Mouse (Mus musculus) megakaryocyte-erythroid progenitor cell, adult 5-6 weeks (primary cell): ENCODE results near the gene 9230102O04Rik. TPM values are rescaled to one million over a fixed set of nuclear protein-coding genes. Genes with fewer than 3 reads are reported as not detected.

Source experiments
- ATAC-seq: replicated peaks from 2 replicates; pipeline ENCODE4 v1.8.0; 2016; ENCODE audit warnings: mild to moderate bottlenecking, inconsistent platforms; ENCODE audit not compliant: severe bottlenecking, poor library complexity, low FRiP score, low TSS enrichment
- total RNA-seq, 2 experiments: library from RNA; stranded (forward) in 1 of 2; stranded (reverse) in 1 of 2; fragments of 200-1000, 215-1000 nt in 1 of 2; fragments of >200 nt in 1 of 2; fragmentation: Nextera tagmentation in 1 of 2; gene quantifications; 2 replicates each; pipeline ENCODE4 v1.2.3; 2014 to 2017

Gene 9230102O04Rik
- total RNA-seq (2014; fragmentation: Nextera tagmentation): not detected in 2 replicates
- total RNA-seq (2017): not detected in 2 replicates

DNA sequence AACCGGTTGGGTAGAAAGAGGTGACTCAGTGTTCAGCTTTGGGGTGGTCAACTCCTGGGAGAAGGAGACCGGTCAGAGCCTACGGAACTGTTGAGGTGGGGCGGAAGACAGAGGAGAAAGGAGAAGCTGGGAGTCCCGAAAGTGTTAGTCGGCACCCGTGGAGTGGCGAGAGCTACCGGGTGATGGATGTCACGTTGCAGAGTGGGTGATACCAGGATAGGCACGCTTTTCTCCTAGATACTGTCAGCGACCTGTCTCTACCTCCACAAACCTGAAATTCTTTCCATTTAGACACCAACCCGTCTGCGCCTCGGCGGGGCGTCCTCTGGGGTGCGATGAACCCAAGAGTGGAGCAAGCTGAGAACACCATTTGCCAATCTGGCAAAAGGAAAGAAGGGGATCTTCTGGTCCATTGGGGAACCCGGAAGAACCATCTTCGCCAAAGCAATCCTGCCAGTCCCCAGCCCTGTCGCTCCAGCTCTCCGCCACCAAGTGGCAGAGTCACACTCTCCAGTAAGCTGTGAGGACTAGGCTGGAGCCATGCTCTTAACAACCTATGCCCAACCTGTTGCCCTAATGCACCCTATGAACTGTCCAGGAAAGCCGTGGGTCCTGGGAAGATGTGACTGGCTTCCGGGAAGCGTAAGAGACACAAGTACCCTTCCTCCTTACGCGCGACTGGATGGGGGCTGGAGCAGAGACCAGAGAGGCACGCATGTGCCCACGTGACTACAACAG, at the start of gene 9230102O04Rik:
9230102O04Rik (minus strand) TSS at position 628 of the 738 bp plus-strand sequence.
- peak; percentile 87 for ATAC-seq

DNA sequence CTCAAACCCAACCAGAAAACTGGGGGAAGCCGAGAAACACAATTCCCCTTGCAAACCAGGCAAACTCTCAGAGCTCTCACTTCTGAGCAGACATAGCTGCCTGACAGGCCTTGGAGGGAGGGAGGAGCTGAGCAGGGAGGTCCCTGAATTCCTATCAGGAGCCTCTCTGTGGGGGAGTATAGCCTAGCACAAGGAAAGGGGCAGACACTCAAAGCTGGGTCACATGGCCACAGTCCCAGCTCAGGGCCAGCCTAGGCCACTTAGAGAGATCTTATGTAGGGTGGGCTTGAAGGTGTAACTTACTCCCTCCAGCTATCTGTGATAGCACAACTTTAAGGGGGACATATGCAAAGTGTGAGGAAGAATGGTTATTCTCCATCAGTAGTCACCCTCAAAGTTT, 46.6 kb upstream of the 9230102O04Rik start:
- ATAC-seq: no peak

DNA sequence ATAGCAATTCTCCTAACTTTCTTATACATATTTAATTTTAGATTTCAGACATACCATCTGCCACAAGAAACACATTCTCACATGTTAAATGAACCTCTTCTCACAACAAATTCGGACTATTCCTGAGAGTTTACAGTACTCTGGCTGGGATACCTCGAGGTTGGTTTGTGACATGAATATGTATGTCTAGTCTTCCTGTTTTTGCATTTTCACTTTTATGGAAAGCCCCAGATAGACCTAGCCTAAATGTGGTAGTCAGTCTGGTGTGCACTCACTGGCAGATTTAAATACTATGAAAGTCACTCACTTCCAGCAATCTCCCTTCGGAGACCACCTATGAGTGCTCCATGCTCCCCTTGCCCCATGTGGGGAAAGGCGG, 37.6 kb upstream of the 9230102O04Rik start:
- ATAC-seq: no peak

DNA sequence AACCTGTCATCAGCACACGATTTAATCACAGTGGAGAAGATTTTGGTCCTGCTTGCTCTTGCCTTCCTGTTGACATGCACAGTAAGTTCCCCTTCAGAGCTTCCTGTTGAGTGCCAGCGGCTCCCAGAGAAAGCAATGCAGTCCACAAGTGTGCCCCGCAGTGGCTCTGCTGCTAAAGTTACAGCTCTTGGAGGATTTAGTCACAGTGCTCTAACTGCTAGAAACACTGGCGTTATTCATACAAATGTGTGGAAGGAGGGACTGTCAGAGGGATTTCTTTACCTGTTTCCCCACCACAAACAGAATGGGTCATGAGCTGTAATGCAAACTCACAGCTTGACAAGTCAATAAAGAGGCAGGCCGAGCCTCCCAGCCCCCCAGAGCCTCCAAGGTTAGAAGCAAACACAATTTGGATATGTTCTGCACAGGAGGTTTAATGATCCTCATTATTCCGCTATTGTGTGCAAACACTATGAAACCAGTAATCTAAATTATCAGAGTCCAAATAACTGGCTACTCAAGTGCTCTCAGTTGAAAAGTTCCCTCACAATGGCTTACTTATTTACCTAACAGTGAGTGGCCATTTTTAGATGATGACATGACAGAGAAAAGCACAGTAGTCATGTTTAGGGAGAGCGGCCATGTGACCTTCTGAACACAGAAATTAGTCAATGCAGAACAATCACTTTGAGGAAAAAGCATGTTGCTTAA, 37.0 kb upstream of the 9230102O04Rik start:
- no peak for ATAC-seq

DNA sequence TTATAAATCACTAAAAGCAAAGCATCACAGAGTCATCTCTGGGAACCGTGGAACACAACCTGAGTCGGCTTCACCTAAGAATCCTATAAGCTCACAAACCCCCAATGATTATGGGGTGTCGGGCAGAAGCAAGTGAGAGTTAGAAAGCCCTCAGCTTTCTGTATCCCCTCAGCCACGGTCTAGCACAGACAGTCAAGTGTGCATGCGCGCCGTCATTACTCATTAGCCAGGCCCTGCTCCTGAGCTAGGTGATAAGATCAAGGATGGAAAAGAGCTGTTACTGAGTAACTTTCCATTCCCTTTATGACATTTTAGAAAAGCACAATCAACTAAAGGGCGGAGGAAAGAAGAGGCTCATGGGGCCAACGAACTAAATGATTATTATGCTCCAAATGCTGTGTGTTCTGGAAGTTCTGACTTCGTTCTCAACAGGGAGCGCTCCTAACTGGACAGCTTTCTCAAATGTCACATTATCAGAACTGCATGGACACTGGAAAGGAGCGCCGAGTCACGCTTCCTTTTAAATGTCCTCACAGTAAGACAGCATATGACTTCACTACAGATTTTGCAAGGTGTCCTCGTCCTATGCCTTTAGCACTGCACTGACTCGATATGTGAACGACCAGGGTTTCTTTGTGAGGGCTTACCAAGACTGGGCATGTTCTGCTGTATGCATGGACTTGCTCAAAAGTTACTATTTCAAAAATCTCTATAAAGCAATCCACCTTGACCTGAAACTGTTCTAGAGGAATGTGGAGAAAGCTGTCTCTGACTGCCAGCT, 29.5 kb upstream of the 9230102O04Rik start:
- ATAC-seq: no peak

DNA sequence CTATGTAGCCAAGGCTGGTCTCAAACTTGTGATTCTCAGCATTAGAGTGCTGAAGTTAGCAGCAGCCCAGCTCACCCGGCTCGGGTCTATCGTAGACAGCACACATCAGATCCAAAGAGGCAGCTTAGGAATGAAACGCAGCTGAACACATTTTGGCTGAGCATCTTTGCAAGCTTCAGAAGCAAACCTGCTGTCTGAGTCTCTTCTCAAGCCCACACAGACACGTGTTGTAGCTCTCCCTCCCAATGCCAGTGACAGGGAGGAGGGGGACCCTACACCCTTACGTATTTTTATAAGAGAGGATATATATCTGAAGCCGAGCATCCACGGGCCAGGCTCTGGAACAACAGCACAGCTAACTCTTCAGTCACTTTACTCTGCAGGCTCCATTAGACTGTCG, 28.3 kb upstream of the 9230102O04Rik start:
- ATAC-seq: no peak

DNA sequence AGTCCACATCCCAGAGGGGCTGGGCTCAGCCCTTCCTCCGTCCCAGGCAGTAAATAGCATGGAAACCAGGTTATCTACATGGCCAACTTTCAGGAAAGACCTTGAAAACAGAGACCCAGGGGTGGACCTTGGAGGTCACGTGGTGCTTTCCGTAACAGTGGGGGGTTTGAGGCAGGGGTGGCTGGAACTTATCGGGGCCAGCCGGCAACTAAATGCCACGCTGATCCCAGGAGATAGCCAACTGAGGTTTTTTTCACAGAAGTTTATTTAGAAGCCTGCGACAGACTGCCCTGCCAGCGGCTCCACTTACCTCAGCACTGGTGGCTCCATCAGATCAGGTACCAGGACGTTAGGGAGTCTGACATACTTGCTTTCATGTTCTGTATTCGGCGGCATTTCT, 16.7 kb upstream of the 9230102O04Rik start:
- ATAC-seq: peak; percentile 70

DNA sequence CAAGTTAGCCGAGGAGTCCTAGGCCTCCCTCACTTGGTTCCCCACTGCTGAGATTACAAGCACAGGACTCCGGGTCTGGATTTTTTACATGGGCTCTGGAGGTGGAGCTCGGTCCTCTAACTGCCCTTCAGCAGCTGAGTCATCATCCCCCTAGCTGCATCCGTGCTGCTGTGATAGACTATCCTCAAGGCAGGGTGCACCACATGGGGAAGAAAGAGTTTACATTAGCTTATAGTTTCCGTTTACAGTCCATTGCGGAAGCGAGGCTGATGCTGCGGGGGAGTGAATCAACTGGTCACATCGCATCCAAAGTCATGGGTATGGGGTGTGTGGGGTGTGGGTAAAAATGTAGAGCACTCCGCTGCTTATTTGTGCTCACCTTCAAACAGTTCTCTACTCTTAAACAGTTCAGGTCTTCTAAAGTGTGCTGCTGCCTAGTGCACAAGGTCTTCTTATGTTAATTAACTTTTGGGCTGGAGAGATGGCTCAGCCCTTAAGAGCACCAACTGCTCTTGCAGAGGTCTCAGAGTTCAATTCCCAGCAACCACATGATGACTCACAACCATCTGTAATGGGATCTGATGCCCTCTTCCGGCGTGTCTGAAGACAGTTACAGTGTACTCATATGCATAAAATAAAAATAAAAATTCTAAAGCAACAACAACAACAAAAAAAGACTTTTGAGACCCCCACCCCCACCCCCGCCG, 14.7 kb upstream of the 9230102O04Rik start:
- ATAC-seq: no peak

DNA sequence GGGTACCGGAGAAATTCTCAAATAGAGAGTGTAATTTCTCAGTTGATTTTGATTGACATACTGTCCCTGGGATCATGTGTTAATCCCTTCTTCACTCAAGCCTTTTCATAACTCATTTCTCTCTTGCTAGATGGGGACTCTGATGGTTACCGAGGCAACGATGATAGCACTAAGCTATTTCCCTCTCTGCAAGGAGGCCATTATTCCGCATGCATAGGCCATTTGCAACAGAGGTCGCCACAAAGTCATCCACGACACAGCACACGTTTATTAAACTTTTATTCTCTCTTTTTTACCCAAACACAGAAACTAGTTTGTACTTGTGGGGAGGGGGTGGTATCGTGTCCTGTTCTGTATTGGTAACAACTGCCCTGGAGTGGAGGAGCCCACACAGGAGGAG, 8.5 kb upstream of the 9230102O04Rik start:
- ATAC-seq: no peak

DNA sequence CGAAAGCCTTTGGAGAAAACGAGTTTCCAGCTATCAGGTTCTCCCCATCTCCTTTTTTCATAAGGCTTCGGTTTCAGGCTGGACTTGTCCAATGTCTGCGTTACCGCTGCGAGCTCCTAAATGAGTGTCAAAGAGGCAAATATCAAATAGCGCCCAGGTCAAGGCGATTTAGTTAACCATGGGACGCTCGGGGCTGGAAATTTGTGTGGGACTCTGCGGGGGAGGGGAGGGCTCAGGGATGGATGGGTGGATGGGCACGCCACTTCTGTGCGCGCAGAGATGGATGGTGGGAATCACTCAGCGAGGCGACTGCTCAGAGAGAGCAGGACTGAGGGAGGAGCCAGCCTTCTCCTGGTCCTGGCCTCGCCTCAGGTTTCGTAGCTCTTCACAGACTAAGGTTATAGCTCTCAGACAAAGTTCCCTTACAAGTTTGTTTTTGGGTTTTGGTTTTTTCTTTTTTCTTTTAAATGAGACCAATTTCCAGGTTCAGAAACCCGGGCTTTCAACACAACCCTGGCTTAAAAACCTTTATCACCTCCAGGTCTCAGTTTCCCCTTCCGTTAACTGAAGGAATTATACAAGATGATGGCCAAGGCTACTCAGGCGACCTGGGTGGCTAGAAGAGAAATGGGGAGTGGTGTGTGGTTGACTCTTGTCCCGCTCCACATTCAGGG, 6.9 kb upstream of the 9230102O04Rik start:
- no peak for ATAC-seq

DNA sequence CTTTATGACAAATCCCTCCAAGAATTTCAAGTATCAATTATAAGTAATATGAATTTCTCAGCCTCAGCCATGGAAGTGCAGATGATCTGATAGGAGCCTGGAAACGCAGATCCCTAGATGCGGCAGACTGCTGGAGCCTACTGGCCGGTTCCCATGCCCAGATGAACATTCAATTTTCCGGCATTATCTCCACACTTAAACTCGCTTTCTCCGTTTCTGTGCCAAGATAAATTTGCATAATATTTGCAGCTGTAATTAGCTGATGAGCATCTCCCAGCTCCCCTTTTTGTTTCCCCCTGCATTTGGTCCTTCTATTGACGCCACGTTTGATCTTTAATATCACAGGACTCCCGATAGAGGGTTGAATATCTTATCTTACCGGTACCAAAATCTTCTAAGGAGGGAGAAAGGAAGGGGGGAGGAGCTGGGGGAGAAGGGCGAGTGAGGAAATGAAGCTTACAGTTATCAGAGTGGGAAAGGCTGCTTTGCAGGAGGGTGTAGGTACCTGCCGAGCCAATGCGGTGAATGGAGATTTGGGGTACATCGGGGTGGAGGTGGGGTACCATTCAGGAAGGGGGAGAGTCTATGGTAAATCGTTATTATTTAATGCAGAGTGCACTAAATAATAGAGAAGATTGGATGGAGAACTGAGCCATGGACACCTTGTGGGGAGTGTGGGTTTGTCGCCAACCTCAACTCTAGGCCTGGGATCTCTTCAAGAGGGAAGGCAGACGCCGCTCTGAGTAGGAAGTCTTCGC, 5.7 kb upstream of the 9230102O04Rik start:
- ATAC-seq: no peak

DNA sequence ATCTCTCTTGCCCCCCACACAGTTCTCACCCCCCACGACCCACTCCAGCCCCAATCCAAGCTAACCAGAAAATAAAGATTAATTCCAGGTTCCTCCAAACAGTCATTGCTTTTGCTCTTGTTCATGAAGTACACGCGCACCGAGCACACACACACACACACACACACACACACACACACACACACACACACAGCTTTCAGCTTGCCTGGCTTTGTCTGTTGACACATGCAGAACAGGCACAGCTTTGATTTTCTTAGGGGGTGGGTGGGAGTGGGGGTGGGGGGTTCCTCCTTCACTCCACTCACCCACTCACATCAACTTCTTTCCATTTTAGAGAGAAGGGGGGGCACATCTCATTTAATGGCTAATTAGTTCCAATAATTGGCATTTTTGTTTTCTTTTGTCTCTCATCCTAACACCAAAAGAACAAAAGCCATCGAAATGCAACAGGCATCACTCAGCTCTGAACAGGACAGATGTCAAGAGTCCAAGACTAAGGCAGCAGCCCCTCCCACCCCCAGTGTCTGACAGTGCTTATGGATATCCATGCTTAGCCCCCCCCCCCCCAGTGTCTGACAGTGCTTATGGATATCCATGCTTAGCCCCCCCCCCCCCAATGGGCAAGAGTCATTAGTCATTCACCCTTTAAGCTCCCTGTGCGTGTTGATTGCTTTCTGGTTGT, 4.1 kb upstream of the 9230102O04Rik start:
- no peak for ATAC-seq

DNA sequence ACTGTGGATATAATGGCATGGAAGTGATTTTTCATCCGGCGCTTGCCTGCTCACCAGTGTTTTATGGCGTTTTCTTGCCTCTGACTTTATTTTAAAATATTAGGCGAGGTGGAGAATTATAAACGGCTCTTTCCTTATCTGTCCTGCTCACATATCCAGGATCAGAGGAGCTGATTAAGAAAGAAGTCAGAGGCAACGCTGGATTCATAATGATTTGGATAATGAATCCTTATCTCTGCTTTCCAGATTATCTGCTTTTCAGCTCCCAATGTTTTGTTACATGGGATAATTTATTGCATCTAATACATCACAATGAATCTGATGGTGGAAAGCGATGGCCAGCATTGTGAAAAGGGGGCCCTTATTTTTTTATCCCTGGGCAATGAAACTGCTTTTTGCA, 3.2 kb upstream of the 9230102O04Rik start:
- no peak for ATAC-seq

DNA sequence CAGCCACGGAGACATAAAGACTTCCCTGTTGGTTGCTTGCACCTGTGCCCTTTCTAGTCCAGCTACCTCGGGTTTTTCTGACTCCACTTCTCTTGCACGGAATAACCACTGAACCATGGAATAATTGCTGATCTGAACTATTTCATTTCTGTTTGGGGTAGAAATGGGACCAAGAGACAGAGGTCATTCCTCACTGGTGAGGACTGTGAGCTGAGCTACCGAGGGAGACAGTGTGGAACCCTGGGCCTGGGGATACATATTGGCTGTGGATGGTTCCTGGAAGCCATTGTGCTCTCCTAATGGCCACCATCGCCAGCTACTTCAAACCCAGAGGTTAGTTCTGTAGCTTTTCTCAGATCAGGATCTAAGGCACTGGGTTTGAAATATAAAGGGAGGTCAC, 1.6 kb upstream of the 9230102O04Rik start:
- ATAC-seq: no peak

DNA sequence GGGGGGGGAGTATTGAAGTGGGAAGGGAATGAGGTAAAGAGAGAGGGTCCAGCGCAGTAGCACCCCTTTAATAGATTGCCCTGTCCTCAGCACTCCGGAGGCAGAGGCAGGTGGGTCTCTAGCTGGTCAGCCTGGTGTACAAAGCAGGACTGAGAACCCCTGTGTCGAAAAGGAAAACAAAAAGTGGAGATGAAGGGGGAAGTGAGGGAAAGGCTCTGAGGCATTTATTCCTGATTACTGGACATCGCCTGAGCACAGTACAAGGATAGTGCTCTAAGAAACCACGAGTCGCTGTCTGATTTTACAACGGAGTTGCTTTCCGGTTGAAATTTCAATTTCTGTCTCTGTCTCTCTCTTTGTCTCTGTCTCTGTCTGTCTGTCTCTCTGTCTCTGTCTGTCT, 911 bp upstream of the 9230102O04Rik start:
- ATAC-seq: no peak

DNA sequence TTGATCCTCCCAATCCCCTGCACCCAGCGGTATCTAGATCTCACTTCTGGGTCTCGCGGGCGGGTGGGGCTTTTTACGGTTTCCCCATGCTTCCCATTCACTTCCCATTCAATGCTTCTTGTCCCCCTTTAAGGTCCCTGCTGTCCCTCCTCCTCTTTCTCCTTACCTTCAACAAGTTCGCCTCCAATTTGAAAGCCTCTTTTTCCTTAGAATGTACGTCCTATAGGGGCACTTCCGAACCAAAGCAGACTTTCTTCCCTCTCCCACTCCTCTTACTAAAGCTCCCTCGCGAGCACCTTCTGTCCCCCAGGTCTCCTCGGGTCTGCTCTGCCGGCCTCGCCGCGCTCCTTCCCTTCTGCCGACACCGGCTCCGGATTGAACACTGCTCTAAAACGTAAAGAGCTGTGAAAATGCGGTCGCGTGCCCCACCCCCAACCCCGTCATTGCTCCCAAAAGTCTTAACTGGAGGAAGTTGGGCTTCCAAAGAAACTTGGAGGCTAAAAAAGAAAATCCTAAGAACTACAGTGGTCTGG, 377 bp upstream of the 9230102O04Rik start, which contains the start of gene Gata3:
Gata3 (minus strand) TSS at position 384 of the 533 bp plus-strand sequence.
- no peak for ATAC-seq

DNA sequence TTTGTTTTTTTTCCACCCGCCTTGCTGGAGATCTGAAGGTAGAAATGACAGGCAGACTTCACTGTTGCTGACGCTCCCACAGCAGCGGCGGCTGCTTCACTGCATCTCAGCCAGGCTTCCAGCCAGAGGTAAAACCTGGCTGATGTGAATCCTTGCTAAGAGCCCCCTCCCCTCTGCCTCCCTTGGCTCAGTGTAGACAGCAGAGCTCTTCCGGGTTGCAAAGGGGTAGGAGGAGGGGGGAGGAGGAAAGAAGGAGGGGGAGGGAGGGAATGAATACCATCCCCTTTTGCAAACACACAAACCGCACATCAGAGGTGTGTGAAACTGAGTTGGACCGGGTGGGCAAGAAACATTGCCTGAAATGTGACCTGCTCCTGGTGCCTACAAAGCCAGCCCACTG, 1.7 kb downstream of the 9230102O04Rik start:
- ATAC-seq: no peak
